Mouse (Mus musculus) kidney, embryonic 14.5 days (tissue): ENCODE data around the gene Gm10643. TPM values are rescaled to one million over a fixed set of nuclear protein-coding genes. Genes with fewer than 3 reads are reported as not detected.
A peak's percentile ranks its signal among the peaks of the same experiment; 100 is the strongest.

ENCODE experiments used
- ATAC-seq: fragments of 200-750 bp; cut with Nextera tagmentation; 2 replicates; pipeline ENCODE4 v1.8.0; 2017; ENCODE audit warnings: moderate number of reproducible peaks, mild to moderate bottlenecking, moderate TSS enrichment, moderate library complexity; ENCODE audit not compliant: low FRiP score, low TSS enrichment
- H3K27ac ChIP-seq: fragments of 300-500 bp; sonication (generic); 2 replicates; pipeline ENCODE4 v1.5.1; 2014; ENCODE audit warnings: low read depth, mild to moderate bottlenecking, low read length, moderate library complexity, mixed read lengths
- H3K27me3 ChIP-seq: fragments of 300-500 bp; sonication (generic); 2 replicates; pipeline ENCODE4 v1.6.1; 2014; ENCODE audit warnings: mild to moderate bottlenecking, low read length; ENCODE audit not compliant: control insufficient read depth, insufficient read depth
- H3K36me3 ChIP-seq: fragments of 300-500 bp; sonication (generic); 2 replicates; pipeline ENCODE4 v1.6.1; 2014; ENCODE audit warnings: low read length, mixed read lengths; ENCODE audit not compliant: control insufficient read depth, insufficient read depth
- H3K4me1 ChIP-seq: fragments of 300-500 bp; sonication (generic); 2 replicates; pipeline ENCODE4 v1.6.1; 2014; ENCODE audit warnings: low read length, mixed read lengths; ENCODE audit not compliant: control insufficient read depth, insufficient read depth
- H3K4me2 ChIP-seq: fragments of 300-500 bp; sonication (generic); replicated peaks from 2 replicates; pipeline ENCODE4 v1.6.1; 2014; ENCODE audit warnings: low read depth, mild to moderate bottlenecking, low read length
- H3K4me3 ChIP-seq: fragments of 300-500 bp; sonication (generic); 2 replicates; pipeline ENCODE4 v1.5.1; 2014; ENCODE audit warnings: mild to moderate bottlenecking, low read length
- H3K9ac ChIP-seq: fragments of 300-500 bp; sonication (generic); 2 replicates; pipeline ENCODE4 v1.6.1; 2014; ENCODE audit warnings: low read depth, mild to moderate bottlenecking, low read length, moderate library complexity
- H3K9me3 ChIP-seq: fragments of 300-500 bp; sonication (generic); 2 replicates; pipeline ENCODE4 v1.6.1; 2016; ENCODE audit warnings: low read length; ENCODE audit not compliant: control insufficient read depth
- whole genome bisulfite sequencing: fragments of 180-500 bp; shearing (Covaris S2); extraction: QIAGEN DNeasy Blood & Tissue Kit; methylation state at CpG from one replicate; pipeline ENCODE4 v1.1.7; 2014; 5-methylcytosine and 5-hydroxymethylcytosine counted together
- microRNA counts: library from miRNA; unstranded; fragments of <30 nt; microRNA quantifications from one replicate; lab custom pipeline; 2017
- microRNA-seq: library from miRNA; unstranded; fragments of <30 nt; microRNA quantifications from one replicate; pipeline ENCODE4, GENCODE M21; 2016
- polyA plus RNA-seq: library from polyadenylated mRNA; unstranded; fragments of >200 nt; fragmentation: Nextera tagmentation; extraction: Ambion mirVana; gene quantifications from 2 replicates; pipeline ENCODE4 v1.2.1, GENCODE M21; 2014

The Gm10643 gene
- polyA plus RNA-seq, 1 experiment from 2014 or later, result 1.2 TPM

- WGBS, result 82% methylated on average over 9 of the region's 9 CpGs
- no peaks in the 10 kb centered on the region for H3K9me3 ChIP-seq
- peaks cover 32% of the 10 kb centered on the region for H3K4me1 ChIP-seq
- H3K9ac ChIP-seq, result no peak overlapping the region
- no peak overlapping the region for H3K4me3 ChIP-seq
- ATAC-seq, result no peak
- H3K27ac ChIP-seq, result no peak overlapping the region
- H3K36me3 ChIP-seq, result no peaks in the 10 kb centered on the region
- H3K27me3 ChIP-seq, result no peaks in the 10 kb centered on the region
- H3K4me2 ChIP-seq, result no peak overlapping the region
Observed at GRCm38 (mm10) chr8:84019738-84020137, 45.2 kb downstream of the Gm10643 start.

GRCm38 (mm10) chr8:84015833-84016232 lies 49.1 kb downstream of the Gm10643 start:
- H3K9ac ChIP-seq, result no peak overlapping the region
- H3K27ac ChIP-seq, result no peak overlapping the region
- H3K27me3 ChIP-seq, result peaks cover 26% of the 10 kb centered on the region
- H3K9me3 ChIP-seq, result no peaks in the 10 kb centered on the region
- peaks cover 17% of the 10 kb centered on the region for H3K4me1 ChIP-seq
- no peak overlapping the region for H3K4me3 ChIP-seq
- no peak for ATAC-seq
- 99% methylated on average over 5 of the region's 5 CpGs for WGBS
- no peak overlapping the region for H3K4me2 ChIP-seq
- H3K36me3 ChIP-seq, result no peaks in the 10 kb centered on the region

MicroRNA genes within 50 kb of the gene (microRNA counts, 519-probe panel; counts per million panel counts)
- 3,116 counts per million, percentile 10 among the panel's probes with 10 or more counts for microRNA mmu-miR-709 (lab: Ali Mortazavi, UCI)

Small RNA genes within 50 kb of the gene (microRNA-seq; reads per million reads assigned to microRNA genes)
- gene Mir709, result not detected

Other genes starting within 250 kb of the Gm10643 start
- gene Adgrl1, start 165.0 kb downstream of the Gm10643 start, polyA plus RNA-seq, result 24.4 and 27.5 TPM in 2 replicates
- gene Gm10644, start 109.9 kb downstream of the Gm10643 start, polyA plus RNA-seq, result 0.37 and 0.61 TPM in 2 replicates
- 68.2 and 71.4 TPM in 2 replicates for gene Asf1b, start 109.6 kb downstream of the Gm10643 start, polyA plus RNA-seq
- 123 and 124 TPM in 2 replicates for gene Prkaca, start 92.1 kb downstream of the Gm10643 start, polyA plus RNA-seq
- 17.9 and 31.9 TPM in 2 replicates for gene Samd1, start 67.5 kb downstream of the Gm10643 start, polyA plus RNA-seq
- gene 1700067K01Rik, start 63.6 kb downstream of the Gm10643 start, polyA plus RNA-seq, result 1.2 TPM in 2 replicates
- 3.6 and 5.7 TPM in 2 replicates for gene 2210011C24Rik, start 53.0 kb downstream of the Gm10643 start, polyA plus RNA-seq
- 5.9 and 7.4 TPM in 2 replicates for gene Palm3, start 43.7 kb downstream of the Gm10643 start, polyA plus RNA-seq
- 1.4 and 1.6 TPM in 2 replicates for gene Il27ra, start 22.5 kb downstream of the Gm10643 start, polyA plus RNA-seq
- 0.33 TPM in 1 of 2 replicates, not detected in the other for gene Rln3, start 20.1 kb downstream of the Gm10643 start, polyA plus RNA-seq
- gene Rfx1, start 1.7 kb upstream of the Gm10643 start, polyA plus RNA-seq, result 10.4 and 13.7 TPM in 2 replicates
- gene Dcaf15, start 39.6 kb upstream of the Gm10643 start, polyA plus RNA-seq, result 10.4 and 18.3 TPM in 2 replicates
- 0.19 and 0.34 TPM in 2 replicates for gene Podnl1, start 60.9 kb upstream of the Gm10643 start, polyA plus RNA-seq
- gene Cc2d1a, start 82.8 kb upstream of the Gm10643 start, polyA plus RNA-seq, result 11.7 and 17.7 TPM in 2 replicates
- 0.87 and 1.2 TPM in 2 replicates for gene 4930432K21Rik, start 82.9 kb upstream of the Gm10643 start, polyA plus RNA-seq
- 4.3 and 5.5 TPM in 2 replicates for gene Nanos3, start 120.1 kb upstream of the Gm10643 start, polyA plus RNA-seq
- 10.2 and 15.7 TPM in 2 replicates for gene Zswim4, start 171.9 kb upstream of the Gm10643 start, polyA plus RNA-seq
- 388 TPM in 2 replicates for gene D8Ertd738e, start 184.6 kb upstream of the Gm10643 start, polyA plus RNA-seq
- 73.2 and 80.1 TPM in 2 replicates for gene Mri1, start 192.2 kb upstream of the Gm10643 start, polyA plus RNA-seq
- 15.4 and 21.1 TPM in 2 replicates for gene Ccdc130, start 205.2 kb upstream of the Gm10643 start, polyA plus RNA-seq